Mouse (Mus musculus) ovary, adult 10 weeks (tissue): ENCODE data around the gene Trip10. TPM values are rescaled to one million over a fixed set of nuclear protein-coding genes. Genes with fewer than 3 reads are reported as not detected.

ENCODE experiments used
- polyA plus RNA-seq: library from polyadenylated mRNA; stranded (reverse); fragments of 350-450 nt; fragmentation: Illumina TruSeq; extraction: RNeasy Lipid Tissue Mini Kit (QIAGEN cat#74804); gene quantifications from one replicate; pipeline ENCODE4 v1.2.3, GENCODE M21; 2014

Trip10 gene
- 1.5 TPM for polyA plus RNA-seq

GRCm38 (mm10) chr17:57249186-57250181, at the start of gene Trip10:
Gene Trip10, plus strand, starts transcription at chr17:57249455.

GRCm38 (mm10) chr17:57228014-57228413, 21.2 kb upstream of the Trip10 start, which contains the start of gene C3:
Gene C3, minus strand, starts transcription at chr17:57228136.

GRCm38 (mm10) chr17:57248201-57248699, 1.0 kb upstream of the Trip10 start, which contains the start of gene Gpr108:
Gene Gpr108, minus strand, starts transcription at chr17:57248446.

GRCm38 (mm10) chr17:57278943-57279590, 29.8 kb downstream of the Trip10 start, which contains the start of gene Vav1:
Gene Vav1, plus strand, starts transcription at chr17:57279100.

Other genes with a start within 250 kb of the Trip10 start
- gene Pspn, start 249.4 kb upstream of the Trip10 start, polyA plus RNA-seq, result not detected
- gene Gtf2f1, start 238.2 kb upstream of the Trip10 start, polyA plus RNA-seq, result 3.4 TPM
- gene Gm17949, start 238.0 kb upstream of the Trip10 start, polyA plus RNA-seq, result not detected
- gene Khsrp, start 217.9 kb upstream of the Trip10 start, polyA plus RNA-seq, result 12.5 TPM
- gene Slc25a41, start 207.8 kb upstream of the Trip10 start, polyA plus RNA-seq, result not detected
- gene Crb3, start 190.3 kb upstream of the Trip10 start, polyA plus RNA-seq, result 1.6 TPM
- gene Slc25a23, start 189.6 kb upstream of the Trip10 start, polyA plus RNA-seq, result 16.6 TPM
- gene Dennd1c, start 170.9 kb upstream of the Trip10 start, polyA plus RNA-seq, result 1.6 TPM
- 0.66 TPM for gene Tubb4a, start 161.7 kb upstream of the Trip10 start, polyA plus RNA-seq
- 1.3 TPM for gene Tnfsf9, start 144.1 kb upstream of the Trip10 start, polyA plus RNA-seq
- not detected for gene Cd70, start 99.7 kb upstream of the Trip10 start, polyA plus RNA-seq
- not detected for gene Tnfsf14, start 55.3 kb upstream of the Trip10 start, polyA plus RNA-seq
- 151 TPM for gene C3, start 21.3 kb upstream of the Trip10 start, polyA plus RNA-seq
- gene Gpr108, start 1.0 kb upstream of the Trip10 start, polyA plus RNA-seq, result 1.1 TPM
- 0.26 TPM for gene Vav1, start 29.6 kb downstream of the Trip10 start, polyA plus RNA-seq
- gene Adgre1, start 109.2 kb downstream of the Trip10 start, polyA plus RNA-seq, result 20.8 TPM